Mouse (Mus musculus) E14TG2a.4 (cell line): ENCODE measurements around the gene Wbp2.
A peak's percentile ranks its signal among the peaks of the same experiment; 100 is the strongest.

Experiments
- H3K27me3 ChIP-seq: 2 replicates; pipeline ENCODE4 v1.6.1; 2014; ENCODE audit warnings: low read length, control low read depth; ENCODE audit not compliant: insufficient read depth
- H3K36me3 ChIP-seq: 2 replicates; pipeline ENCODE4 v1.6.1; 2014; ENCODE audit warnings: low read length, control low read depth; ENCODE audit not compliant: insufficient read depth
- H3K4me1 ChIP-seq: replicated peaks from 2 replicates; pipeline ENCODE4 v1.6.1; 2014; ENCODE audit warnings: low read depth, low read length, control low read depth
- H3K4me3 ChIP-seq: replicated peaks from 2 replicates; pipeline ENCODE4 v1.5.1; 2014; ENCODE audit warnings: mild to moderate bottlenecking, low read length
- H3K9me3 ChIP-seq: 2 replicates; pipeline ENCODE4 v1.6.1; 2014; ENCODE audit warnings: low read length, control low read depth
- CTCF ChIP-seq: conservative IDR thresholded peaks from 2 replicates; pipeline ENCODE4 v1.5.1; 2014; ENCODE audit warnings: low read length
- NANOG ChIP-seq: IDR thresholded peaks from 2 replicates; pipeline ENCODE4 v1.6.1; 2014; ENCODE audit warnings: borderline replicate concordance, low read length, mixed read lengths
- POU5F1 ChIP-seq: IDR thresholded peaks from 2 replicates; pipeline ENCODE4 v1.6.1; 2014; ENCODE audit warnings: low read length, borderline replicate concordance

Gene Wbp2

GRCm38 (mm10) chr11:116111067-116111466 is 24.3 kb upstream of the Wbp2 start:
- peaks cover 48% of the 10 kb centered on the region for H3K4me1 ChIP-seq
- no peaks in the 10 kb centered on the region for H3K9me3 ChIP-seq
- peaks cover 65% of the 10 kb centered on the region for H3K27me3 ChIP-seq
- no peaks in the 10 kb centered on the region for H3K36me3 ChIP-seq
- no peak overlapping the region; the same call in 1 of the 2 replicates for H3K4me3 ChIP-seq
- TF ChIP-seq NANOG (no peak), POU5F1 (no peak), CTCF (peak; percentile 39)

- peaks cover 54% of the 10 kb centered on the region for H3K4me1 ChIP-seq
- H3K4me3 ChIP-seq: peak overlapping the region; percentile 79
- no peaks in the 10 kb centered on the region for H3K36me3 ChIP-seq
- H3K27me3 ChIP-seq: peaks cover 70% of the 10 kb centered on the region
- no peaks in the 10 kb centered on the region for H3K9me3 ChIP-seq
- TF ChIP-seq POU5F1: no peak
- TF ChIP-seq NANOG: no peak
- no peak for TF ChIP-seq CTCF
Measured at GRCm38 (mm10) chr11:116110540-116110939, 23.7 kb upstream of the Wbp2 start.

GRCm38 (mm10) chr11:116110131-116110530 is 23.3 kb upstream of the Wbp2 start:
- H3K36me3 ChIP-seq: no peaks in the 10 kb centered on the region
- TF ChIP-seq NANOG (no peak), CTCF (no peak), POU5F1 (no peak)
- H3K9me3 ChIP-seq: no peaks in the 10 kb centered on the region
- peak overlapping the region; percentile 79 for H3K4me3 ChIP-seq
- H3K27me3 ChIP-seq: peaks cover 73% of the 10 kb centered on the region
- peaks cover 57% of the 10 kb centered on the region for H3K4me1 ChIP-seq

- H3K27me3 ChIP-seq: peaks cover 73% of the 10 kb centered on the region
- H3K4me1 ChIP-seq: peaks cover 61% of the 10 kb centered on the region
- no peak for TF ChIP-seq POU5F1
- no peak for TF ChIP-seq CTCF
- TF ChIP-seq NANOG: no peak
- no peaks in the 10 kb centered on the region for H3K36me3 ChIP-seq
- H3K9me3 ChIP-seq: no peaks in the 10 kb centered on the region
- H3K4me3 ChIP-seq: peak overlapping the region; percentile 79
Measured at GRCm38 (mm10) chr11:116109441-116110081, 22.8 kb upstream of the Wbp2 start.

GRCm38 (mm10) chr11:116108464-116109137 is 21.8 kb upstream of the Wbp2 start:
- TF ChIP-seq CTCF (no peak), POU5F1 (no peak), NANOG (no peak)
- no peaks in the 10 kb centered on the region for H3K36me3 ChIP-seq

DNA sequence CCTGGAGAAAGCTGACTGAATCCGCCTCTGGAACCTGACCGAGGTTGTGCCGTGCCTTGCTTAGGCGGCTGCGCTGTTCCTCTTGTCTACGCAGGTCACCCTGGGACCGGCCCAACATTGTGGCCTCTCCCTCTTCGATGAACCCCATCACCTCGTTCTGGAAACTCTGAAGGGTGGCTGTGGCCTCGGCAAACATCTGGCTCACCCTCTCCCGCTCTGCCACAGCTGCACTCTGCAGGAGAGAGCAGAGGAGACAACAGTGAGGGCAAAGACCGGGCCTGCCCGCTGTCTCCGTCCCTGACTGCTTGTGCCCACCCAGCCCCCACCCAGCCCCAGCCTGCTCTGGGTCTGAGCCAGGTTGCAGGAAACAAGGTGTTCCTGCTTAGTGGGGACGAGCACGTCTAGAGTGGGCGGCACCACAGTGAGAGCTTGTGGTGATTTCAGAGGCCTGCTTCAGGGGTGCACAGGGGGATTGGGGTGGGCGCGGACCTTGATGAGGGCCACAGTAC is 21.0 kb upstream of the Wbp2 start:
- Histone ChIP-seq H3K27me3 (peaks cover 69% of the 10 kb centered on the region), H3K4me3 (peak overlapping the region; percentile 79), H3K36me3 (no peaks in the 10 kb centered on the region), H3K4me1 (peaks cover 76% of the 10 kb centered on the region), H3K9me3 (no peaks in the 10 kb centered on the region)
- TF ChIP-seq CTCF (no peak), POU5F1 (no peak), NANOG (no peak)

More at GRCm38 (mm10) chr11:116108464-116109137, 21.8 kb upstream of the Wbp2 start:
- Histone ChIP-seq H3K9me3 (no peaks in the 10 kb centered on the region), H3K27me3 (peaks cover 69% of the 10 kb centered on the region), H3K4me1 (peaks cover 68% of the 10 kb centered on the region), H3K4me3 (peak overlapping the region; percentile 79)

GRCm38 (mm10) chr11:116106963-116107776 is 20.4 kb upstream of the Wbp2 start:
- no peaks in the 10 kb centered on the region for H3K36me3 ChIP-seq
- H3K4me1 ChIP-seq: peaks cover 81% of the 10 kb centered on the region
- peaks cover 68% of the 10 kb centered on the region for H3K27me3 ChIP-seq
- peak overlapping the region; percentile 79 for H3K4me3 ChIP-seq
- H3K9me3 ChIP-seq: no peaks in the 10 kb centered on the region
- no peak; the same call in 1 of the 2 replicates for TF ChIP-seq CTCF
- TF ChIP-seq POU5F1: no peak
